Mouse (Mus musculus): ENCODE results near the gene Gpr180.
"Not testable (repeated sequence)": the region's sequence is repeated elsewhere in the genome, so short reads cannot be mapped to it uniquely, and the experiment has no call there.

Gpr180 gene

DNA sequence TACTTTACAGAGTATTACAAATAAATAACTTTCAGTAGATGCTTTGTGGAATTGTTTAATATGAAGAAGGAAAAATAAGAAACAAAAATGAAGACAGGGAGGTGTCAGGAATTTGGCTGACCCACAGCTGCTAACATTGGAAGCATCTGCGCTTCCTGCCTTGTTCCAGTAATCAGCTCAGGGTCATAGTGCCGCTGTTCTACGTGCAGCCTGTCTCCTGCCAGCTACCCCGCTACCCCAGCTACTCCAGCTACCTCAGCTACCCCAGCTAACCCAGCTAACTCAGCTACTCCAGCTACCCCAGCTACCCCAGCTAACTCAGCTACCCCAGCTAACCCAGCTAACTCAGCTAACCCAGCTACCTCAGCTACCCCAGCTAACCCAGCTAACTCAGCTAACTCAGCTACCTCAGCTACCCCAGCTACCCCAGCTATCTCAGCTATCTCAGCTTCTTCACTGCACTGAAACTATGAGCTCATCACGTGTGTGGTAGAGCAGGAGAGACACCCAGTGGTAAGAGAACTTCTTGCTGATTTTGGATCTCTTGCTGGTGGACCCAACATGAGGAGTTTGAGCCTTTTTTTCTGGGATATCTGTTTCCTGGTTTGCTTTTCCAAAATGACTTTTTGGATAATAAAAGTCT is 14.8 kb downstream of the Gpr180 start:
- no peak for DNase-seq (ENCODE audit: low spot score in 2 of 2)

DNA sequence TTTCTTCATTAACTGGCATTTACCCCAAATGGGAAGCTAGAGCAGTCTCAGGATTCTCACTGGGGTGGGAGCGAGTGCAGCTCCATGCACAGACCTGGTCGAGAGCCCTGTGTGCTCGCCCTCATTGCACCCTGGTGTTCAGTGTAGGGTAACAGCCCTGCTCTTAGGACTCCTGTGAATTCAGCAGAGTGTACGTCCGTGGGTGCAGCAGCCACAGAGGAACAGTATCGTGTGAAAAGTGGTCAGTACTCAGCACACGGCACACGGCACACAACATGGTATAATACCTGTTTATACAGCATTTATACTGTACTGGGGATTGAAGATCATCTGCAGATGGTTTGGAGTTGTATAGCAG is 15.3 kb downstream of the Gpr180 start:
- no peak for DNase-seq (ENCODE audit: low spot score in 2 of 2)

DNA sequence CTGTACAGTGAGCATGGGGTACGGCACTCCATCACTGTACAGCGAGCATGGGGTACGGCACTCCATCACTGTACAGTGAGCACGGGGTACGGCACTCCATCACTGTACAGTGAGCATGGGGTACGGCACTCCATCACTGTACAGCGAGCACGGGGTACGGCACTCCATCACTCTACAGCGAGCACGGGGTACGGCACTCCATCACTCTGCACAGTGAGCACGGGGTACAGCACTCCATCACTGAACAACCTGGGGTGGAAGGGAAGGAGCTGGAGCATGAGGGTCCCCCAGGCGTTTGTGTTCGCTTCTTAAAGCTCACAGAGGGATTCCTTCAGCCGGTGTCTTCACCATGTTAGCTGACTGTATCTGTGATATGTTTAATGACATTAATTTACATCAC is 19.1 kb downstream of the Gpr180 start:
- not testable (repeated sequence) for DNase-seq (ENCODE audit: low spot score in 2 of 2)

DNA sequence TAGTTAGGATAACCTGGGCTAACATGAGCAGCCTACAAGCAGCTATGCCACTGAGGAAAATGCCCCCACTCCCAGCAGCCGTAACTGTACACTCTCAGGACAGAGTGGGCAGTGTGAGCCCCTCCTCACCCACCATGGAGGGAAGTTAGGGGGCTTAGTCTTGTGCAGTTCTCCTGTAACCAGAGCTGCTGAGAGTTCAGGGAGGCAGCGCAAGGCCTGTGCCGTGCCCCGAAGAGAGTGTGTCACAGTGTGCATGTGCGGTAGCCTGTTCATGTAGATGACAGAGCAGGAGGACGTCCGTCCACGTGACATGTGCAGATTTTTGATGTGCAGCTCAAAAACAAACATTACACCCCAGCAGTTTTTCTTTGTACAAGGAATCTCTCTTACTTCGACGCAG is 19.8 kb downstream of the Gpr180 start:
- DNase-seq (ENCODE audit: low spot score in 2 of 2), result no peak

DNA sequence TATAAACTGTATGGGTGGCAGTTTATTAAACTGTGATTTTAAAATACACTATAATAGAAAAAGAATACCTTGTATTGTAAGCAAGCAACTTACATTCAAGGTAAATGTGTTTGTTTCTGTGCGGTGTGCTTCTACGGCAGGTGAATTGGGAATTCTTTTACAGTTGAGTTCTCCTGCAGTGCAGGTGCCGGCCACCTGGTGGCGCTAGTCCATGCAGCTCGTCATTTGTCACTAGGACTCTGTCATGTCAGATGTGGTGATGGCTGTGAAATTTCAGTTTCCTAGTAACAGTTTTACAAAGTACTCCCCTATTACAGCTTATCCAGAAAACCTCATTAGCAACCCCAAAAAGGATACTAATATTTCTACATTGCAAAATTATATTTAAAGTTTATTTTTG is 20.2 kb downstream of the Gpr180 start:
- peak in 1 of 2 experiments; percentile 54 for DNase-seq (ENCODE audit: low spot score in 2 of 2)

DNA sequence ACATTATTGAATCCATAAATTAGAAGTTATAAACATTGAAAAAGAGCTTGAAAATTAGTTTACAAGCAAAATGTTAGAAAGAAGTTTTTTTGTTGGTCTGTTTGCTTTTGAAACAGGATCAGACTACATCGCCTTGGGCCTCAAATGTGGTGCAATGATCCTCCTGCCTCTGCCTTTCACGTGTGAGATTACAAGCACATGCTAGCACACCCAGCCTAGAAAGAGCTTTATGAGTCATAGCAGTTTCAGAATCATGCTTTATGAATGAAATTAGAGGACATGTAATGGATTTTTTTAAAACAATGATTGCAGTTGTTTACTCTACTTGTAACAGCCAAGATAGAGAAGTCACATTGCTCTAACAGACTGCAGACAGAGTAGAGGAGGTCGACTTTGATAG is 24.8 kb downstream of the Gpr180 start:
- no peak for DNase-seq (ENCODE audit: low spot score in 2 of 2)

DNA sequence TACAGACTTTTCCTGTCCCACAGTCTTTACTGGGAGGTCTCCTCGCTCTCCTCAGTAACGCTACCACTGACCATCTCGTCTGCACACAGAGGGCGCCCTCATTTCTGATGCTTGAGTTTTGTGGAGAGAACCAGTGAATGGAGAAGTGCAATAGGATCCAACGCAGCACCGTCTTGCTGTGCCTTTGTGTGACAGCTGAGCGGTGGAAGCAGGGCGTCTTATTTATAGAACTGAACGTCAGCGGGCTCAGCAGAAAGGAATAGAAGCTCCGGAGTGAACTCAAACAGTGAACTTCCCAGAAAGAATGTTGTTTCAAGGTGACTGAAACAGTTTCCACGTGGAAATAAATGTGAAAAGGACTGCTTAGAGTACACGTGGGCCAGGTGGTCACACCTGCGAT is 25.7 kb downstream of the Gpr180 start:
- peak in 1 of 2 experiments; percentile 32 for DNase-seq (ENCODE audit: low spot score in 2 of 2)

DNA sequence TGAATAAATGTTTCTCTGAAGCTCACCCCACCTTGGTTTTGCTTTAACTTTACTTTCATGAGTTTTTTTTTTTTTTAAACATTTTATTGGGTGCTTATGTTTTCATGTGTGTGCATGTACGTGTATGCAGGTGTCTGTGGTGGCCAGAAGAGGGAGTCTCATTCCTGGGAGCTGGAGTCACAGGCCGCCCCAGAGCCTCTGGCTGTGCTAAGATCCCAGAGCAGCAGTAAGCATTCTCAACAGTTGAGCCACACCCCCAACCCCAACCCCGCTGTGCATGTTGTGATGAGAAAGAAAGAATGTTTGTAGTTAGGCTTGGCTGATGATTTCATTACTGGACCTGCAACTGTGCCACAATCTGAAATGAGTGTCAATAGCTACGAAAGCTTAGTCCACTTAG is 31.8 kb downstream of the Gpr180 start:
- DNase-seq (ENCODE audit: low spot score in 2 of 2), result no peak

DNA sequence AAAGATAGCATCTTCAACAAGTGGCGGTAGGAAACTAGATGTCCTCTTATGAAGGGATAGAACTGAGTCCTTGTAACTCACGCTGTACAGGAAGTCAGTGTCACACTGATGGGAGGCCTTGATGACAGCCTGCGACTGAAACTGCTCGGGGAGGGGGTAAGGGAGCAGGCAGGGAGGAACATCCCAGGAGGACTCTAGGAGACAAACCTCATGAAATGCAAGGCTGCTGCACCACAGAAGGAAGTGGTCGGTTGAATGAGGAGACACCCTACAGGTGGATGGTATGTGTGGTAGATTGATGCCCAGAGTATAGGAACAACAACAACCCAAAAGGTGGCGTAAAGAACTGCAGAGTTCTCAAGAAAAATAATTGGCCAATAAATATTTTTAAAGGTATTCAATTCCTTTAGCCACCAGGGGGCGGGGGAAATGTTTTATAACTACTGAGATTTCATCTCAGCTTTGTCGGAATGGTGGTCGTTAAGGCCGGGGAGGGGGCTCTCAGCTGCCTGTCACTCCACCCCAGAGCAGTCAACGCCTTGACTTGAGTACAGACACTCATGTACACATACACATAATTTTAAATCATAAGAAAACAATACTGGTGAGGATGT is 36.7 kb downstream of the Gpr180 start:
- no peak for DNase-seq (ENCODE audit: low spot score in 2 of 2)

DNA sequence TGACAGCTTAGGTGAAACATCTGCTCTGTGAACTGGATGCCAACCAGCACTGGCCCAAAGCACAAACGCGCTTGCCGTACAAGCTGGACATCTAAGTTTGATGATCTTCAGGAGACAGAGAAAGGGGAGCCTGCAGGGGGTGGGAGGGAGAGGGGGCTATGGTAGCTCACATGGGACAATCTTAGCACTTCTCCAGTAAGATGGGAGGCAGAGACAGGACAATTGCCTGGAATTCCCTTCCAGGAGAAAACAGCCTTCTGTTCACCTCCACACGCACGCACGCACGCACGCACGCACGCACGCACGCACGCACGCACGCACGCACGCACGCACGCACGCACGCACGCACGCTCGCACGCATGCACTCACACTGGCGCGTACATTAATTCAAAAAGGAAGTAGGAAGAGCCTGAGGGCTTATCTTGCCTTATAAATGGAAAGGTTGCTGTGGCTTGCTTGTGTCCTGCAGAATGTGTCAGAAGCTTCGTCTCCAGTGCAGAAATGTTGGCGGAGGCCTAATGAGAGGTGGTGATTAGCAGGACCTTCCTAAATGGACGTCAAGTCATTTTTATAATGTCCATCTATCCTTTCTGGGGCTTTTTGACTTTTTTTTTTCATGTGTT is 38.2 kb downstream of the Gpr180 start:
- DNase-seq (ENCODE audit: low spot score in 2 of 2), result no peak

DNA sequence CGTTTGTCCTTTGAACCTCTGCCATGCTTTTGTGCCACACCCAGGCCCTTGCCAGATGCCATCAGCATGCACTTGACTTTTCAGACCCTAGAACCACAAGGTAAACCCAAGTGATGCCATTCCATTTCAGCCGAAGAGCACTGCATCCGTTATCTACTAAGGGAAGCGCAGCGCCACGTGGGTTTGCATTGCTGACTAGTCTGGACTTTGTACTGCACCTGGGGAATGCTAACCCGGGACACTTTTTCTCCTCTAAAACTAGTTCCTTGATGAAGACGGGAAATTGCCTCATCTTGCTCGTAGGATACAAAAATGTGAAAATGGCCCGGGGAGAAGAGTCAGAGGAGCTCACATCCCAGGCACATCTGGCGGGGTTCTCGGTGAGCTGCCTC is 38.7 kb downstream of the Gpr180 start:
- DNase-seq (ENCODE audit: low spot score in 2 of 2), result no peak

DNA sequence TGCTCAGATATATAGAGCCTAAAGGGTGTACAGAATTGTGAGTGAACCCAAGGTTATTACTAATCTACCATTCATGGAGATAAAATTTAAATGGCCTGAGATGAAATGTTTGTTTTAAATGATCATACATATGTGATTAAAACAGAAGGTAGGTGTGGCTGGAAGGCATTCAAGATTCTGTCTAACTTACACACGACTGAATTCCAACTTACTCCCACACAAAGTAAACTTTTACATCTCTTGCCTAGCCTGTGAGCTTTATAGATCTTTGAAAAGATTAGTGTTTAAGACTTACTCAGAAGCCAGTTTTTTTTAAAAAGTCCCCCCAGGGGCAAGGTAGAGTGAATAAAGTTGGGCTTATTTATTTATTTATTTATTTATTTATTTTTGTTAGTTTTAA is 42.3 kb downstream of the Gpr180 start:
- DNase-seq (ENCODE audit: low spot score in 2 of 2), result no peak

DNA sequence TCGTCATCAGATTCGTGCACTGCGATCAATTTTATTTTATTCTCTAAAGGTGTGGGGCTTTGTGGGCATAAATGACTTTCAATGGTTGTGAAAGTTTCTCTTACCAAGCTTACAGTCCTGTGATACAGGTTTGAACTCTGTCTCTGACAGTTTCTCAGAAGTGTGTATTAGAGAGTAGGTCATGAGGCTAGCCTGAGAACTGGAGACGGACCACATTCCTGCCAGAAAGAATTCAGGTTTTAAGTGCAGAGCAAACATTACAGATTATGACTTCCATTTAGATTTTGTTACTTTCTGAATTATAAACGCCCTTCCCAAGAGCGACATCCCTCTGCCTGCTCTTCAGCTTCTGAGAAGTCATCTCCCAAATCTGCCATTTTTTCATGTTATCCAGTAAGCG is 42.7 kb downstream of the Gpr180 start:
- no peak for DNase-seq (ENCODE audit: low spot score in 2 of 2)

DNA sequence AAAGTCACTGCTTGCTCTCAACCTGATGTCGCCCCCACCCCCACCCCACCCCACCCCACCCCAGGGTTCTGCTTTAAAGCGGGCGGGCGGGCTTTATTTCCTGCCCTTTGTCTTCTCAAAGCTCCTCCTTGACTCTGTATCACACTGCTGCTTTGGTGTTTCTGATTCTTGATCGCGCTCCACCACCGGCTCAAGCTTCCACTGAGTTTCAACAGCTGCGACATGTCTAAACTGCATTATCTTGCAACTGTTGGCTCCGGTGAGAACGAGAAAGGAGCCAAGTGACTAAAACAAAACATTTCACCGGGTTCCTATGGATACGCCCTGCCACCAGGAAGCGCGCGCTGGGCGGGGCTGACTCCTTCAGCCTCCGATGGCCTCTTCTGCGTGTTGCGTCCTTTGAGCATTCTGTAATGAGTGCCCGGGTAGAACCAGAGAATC is 43.2 kb downstream of the Gpr180 start:
- no peak for DNase-seq (ENCODE audit: low spot score in 2 of 2)

DNA sequence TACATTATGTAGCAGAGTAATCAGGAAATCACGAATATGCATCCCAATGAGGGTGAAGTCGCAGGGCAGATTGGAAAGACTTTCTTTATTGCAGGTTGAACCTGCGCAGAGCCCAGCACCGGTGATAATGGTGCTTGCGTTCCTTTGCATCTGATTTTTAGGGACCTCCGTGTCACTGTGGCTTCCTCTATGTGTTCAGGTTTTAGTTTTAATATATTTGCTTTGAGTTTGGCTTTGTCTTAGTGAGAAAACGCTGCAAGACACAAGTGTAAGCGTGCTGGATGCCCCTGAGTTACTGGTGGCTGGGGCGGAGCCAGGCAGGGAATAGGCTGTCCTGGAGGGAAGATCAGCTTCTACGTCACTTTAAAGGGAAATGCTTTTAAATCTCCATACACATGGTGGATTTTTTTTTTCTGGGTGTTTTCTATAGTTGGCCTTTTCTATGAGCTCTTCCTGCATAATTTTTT is 43.8 kb downstream of the Gpr180 start:
- no peak for DNase-seq (ENCODE audit: low spot score in 2 of 2)

DNA sequence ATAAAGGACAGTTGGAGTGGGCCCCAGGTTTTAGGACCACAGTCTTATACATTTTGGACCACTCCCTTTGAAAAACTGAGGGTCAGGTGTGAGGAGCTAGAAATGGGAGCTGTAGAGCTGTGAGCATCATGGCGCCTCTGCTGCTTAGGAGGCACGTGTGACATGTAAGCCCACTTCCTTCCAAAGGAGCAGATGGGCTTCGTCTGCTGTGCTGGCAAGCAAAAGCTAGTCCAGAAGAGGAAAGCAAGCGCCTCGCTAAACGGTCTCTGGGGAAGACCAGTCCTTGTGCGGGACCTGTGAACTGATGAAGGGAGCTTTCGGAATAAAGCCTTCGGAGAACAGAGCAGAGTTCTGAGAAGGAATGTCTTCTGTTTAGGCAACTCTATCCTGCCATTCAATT is 54.5 kb downstream of the Gpr180 start:
- DNase-seq (ENCODE audit: low spot score in 2 of 2), result no peak

DNA sequence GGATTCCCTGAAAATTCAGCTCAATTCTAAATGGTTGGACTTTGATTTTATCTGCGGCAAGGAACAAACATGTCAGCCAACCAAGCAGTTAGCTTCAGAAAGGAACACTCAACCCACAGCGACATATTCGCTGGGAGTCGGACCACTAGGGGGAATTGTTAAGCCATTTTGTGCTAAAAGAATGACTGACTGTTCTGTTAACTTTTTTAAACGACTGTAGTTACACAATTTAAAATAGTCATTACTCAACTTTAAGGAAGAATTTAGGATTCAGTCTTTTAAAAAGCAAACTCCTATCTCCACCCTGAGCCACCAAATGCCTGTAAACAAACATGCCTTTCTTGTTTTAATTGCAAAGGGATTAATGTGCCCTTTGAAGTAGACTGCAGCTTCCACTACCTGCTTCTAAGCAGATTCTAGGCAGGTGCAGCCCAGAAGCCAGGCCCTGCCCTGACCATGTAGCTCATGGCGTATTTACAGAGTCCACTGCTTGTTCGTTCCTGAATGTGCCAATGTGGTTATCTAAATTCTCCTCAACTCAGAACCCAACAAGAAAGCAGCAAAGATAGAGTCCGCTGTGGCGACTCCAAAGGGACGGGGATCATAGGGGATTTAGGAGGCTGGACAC is 56.2 kb downstream of the Gpr180 start:
- DNase-seq (ENCODE audit: low spot score in 2 of 2), result no peak

DNA sequence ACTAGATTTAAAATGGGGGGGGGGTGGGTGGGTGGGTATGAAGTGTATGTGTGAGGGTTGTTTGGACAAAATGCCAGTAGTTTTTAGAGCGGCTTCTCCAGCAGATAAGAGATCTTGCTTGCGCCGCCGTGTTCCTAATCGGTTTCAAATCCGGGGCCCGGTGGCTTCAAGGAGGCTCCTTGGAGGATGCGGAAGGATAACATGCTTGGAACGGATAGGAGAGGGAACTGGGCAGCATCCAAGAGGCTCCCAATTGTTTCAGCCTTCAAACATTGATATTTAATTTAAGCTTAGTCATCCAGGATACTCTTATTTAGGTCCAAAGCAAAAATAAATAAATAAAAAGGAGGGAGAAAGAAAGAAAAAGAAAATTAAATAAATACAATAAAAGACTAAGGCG is 56.7 kb downstream of the Gpr180 start:
- no peak for DNase-seq (ENCODE audit: low spot score in 2 of 2)

DNA sequence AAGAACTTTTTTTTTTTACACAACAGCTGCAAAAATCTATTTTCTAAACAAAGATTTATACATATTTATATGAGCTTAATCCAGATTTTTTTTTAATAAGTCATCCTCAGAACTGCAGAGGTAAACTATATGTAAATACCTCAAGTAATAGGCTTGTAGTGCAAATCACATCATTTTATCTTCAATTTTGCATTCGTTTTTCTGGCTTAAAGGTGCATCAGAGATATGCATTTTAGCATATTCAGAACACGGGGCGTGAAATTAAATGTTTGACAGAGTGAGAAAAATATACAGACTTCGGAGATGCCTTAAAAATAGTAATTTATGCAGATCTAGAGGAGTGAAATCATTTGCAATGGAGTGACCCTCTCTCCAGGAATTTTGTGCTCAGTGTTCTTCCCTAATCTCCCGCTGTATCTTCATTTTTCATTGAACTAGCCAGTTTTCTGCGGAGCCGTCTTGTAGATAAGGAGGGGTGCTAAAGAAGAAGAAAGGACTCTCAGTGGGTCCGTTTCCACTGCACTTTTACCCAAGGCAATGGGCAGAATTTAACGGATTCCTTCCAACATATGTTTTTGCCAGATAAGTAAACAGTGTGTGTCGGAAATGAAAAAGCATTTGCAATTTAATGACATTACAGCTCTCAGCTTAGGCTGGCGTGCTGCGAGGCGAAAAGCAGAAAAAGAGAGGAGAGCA is 57.4 kb downstream of the Gpr180 start:
- no peak for DNase-seq (ENCODE audit: low spot score in 2 of 2)

DNA sequence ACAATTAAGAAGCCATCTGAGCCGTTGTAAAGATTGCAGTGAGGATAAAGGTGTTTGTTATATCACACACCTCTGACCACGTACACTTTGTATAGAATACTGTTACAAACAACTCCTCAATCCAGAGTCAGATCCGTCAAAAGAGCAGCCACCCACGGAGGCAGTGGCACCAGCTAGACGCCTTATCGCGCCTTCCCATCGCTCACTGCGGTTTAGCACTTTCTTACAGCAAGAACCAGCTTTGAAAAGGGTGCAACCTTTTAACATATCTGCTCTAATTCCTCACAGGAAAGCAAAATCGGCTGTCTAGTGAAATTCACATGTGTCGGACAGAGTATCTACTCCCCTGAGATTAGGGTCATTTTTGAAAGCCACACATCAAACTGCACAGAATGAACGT is 60.1 kb downstream of the Gpr180 start:
- DNase-seq (ENCODE audit: low spot score in 2 of 2), result no peak

DNA sequence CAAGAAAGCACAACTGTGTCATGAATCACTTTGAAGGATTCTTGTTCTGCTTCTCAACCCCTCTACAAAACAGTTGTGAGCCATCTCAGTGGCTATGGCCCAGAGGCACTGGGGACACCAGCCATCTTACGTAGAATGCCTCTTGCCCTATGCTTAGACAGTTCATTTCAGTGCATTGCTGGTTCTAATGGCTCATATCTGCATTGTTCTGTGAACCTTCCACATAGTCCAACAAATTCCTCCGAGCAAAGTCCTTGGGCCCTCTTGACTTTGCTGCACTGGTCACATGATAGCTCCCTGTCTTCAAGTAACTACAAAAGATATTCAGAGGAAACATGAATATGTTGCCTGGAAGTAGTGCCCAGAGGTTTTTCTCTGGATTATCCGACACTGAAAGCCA is 63.8 kb downstream of the Gpr180 start:
- no peak for DNase-seq (ENCODE audit: low spot score in 2 of 2)

DNA sequence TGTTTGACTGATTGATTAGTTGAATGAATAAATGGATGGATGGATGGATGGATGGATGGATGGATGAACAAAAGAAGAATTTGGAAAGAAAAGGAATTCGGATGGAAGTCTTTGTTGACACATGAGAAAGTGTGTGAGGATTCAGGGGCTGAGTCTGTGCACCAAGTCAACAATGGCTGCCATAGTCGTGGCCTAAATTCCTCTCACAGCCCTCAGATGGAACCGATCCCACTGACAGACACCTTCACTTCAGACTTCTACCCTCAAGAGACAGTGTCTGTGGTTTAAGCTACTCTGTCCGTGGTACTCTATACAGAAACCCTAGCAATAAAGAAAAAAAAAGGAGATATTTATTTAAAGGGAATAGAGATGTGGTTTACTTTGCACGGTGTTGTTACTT is 65.0 kb downstream of the Gpr180 start:
- DNase-seq (ENCODE audit: low spot score in 2 of 2), result no peak

Measured in right cerebral cortex, postnatal 36 days (tissue).